In genomic region chr17:64742715-64743605, GRCm38 (mm10) we compare ENCODE assay signal across 20 mouse cellular contexts.
A peak's percentile ranks its signal among the peaks of the same experiment; 100 is the strongest.
DNase-seq lines count a peak whose midpoint lies in the region; ATAC-seq and TF ChIP-seq lines count a peak whose summit lies in the region.
"Had no signal": no experiment of that assay in that cellular context is flagged by ENCODE, and none has a peak within 500 bp of the region (broad histone marks: within the 10 kb centered on the region; RNA-seq: fewer than 3 reads in every experiment).

No protein-coding gene starts in this region.

- 68% methylated on average over 6 of the region's 6 CpGs for WGBS in limb, embryonic 11.5 days
- 72% methylated on average over 6 of the region's 6 CpGs for WGBS in limb, embryonic 10.5 days
- 51% methylated on average over 6 of the region's 6 CpGs for WGBS in intestine, postnatal 0 days
- 31% methylated on average over 6 of the region's 6 CpGs for WGBS in large intestine, adult 2 months
- 89% methylated on average over 6 of the region's 6 CpGs for WGBS in forebrain, embryonic 12.5 days
- 97% methylated on average over 6 of the region's 6 CpGs for WGBS in midbrain, postnatal 0 days

- H3K4me3 ChIP-seq in limb, embryonic 11.5 days (ENCODE audit: low read depth, low read length) = no peak overlapping the region
- no peak overlapping the region for H3K4me3 ChIP-seq in limb, embryonic 10.5 days
- no peak overlapping the region for H3K4me3 ChIP-seq in intestine, postnatal 0 days (ENCODE audit: low read depth, low read length)
- H3K4me3 ChIP-seq in forebrain, embryonic 12.5 days (replicated peaks) = no peak overlapping the region
- no peak overlapping the region for H3K4me3 ChIP-seq in midbrain, postnatal 0 days (ENCODE audit: low read depth, low read length)
- H3K4me3 ChIP-seq: liver, embryonic 13.5 days; midbrain, embryonic 13.5 days; myocyte; neural tube, embryonic 15.5 days had no signal

- H3K27ac ChIP-seq in limb, embryonic 11.5 days (replicated peaks; ENCODE audit: low read depth, low read length) = no peak overlapping the region
- H3K27ac ChIP-seq in limb, embryonic 10.5 days = no peak overlapping the region
- H3K27ac ChIP-seq in intestine, postnatal 0 days (ENCODE audit: low read depth, low read length) = no peak overlapping the region
- no peak overlapping the region for H3K27ac ChIP-seq in forebrain, embryonic 12.5 days
- H3K27ac ChIP-seq in midbrain, postnatal 0 days (ENCODE audit: low read depth, low read length) = no peak overlapping the region
- H3K27ac ChIP-seq: hindbrain, postnatal 0 days; liver, embryonic 13.5 days; midbrain, embryonic 13.5 days; neural tube, embryonic 15.5 days had no signal

- in situ Hi-C loops in Patski (cut with MboI; ENCODE audit: low pct_unique_long_range_greater_than_20kb) = no loop called here

- H3K4me1 ChIP-seq in limb, embryonic 11.5 days (ENCODE audit: control insufficient read depth, insufficient read depth, low read length) = no peaks in the 10 kb centered on the region
- H3K4me1 ChIP-seq in limb, embryonic 10.5 days = peaks cover 4% of the 10 kb centered on the region; the same call in 1 of the 2 replicates
- H3K4me1 ChIP-seq in intestine, postnatal 0 days (replicated peaks; ENCODE audit: control insufficient read depth, insufficient read depth, low read length) = no peaks in the 10 kb centered on the region
- H3K4me1 ChIP-seq in forebrain, embryonic 12.5 days = no peaks in the 10 kb centered on the region
- no peaks in the 10 kb centered on the region for H3K4me1 ChIP-seq in midbrain, postnatal 0 days (ENCODE audit: insufficient read depth, low read length)
- H3K4me1 ChIP-seq: midbrain, embryonic 13.5 days had no signal

- no peak overlapping the region for H3K9ac ChIP-seq in limb, embryonic 11.5 days (ENCODE audit: low read length)
- H3K9ac ChIP-seq in intestine, postnatal 0 days (ENCODE audit: low read depth, low read length) = no peak overlapping the region
- H3K9ac ChIP-seq in forebrain, embryonic 12.5 days = no peak overlapping the region
- H3K9ac ChIP-seq in midbrain, postnatal 0 days (replicated peaks; ENCODE audit: low read length, poor library complexity, severe bottlenecking) = no peak overlapping the region
- H3K9ac ChIP-seq: liver, embryonic 13.5 days; midbrain, embryonic 13.5 days; neural tube, embryonic 15.5 days had no signal

- no peak for TF ChIP-seq CTCF in Patski (IDR thresholded peaks at IDR 0.05)
- no peak for TF ChIP-seq CTCF in intestine, postnatal 0 days (IDR thresholded peaks at IDR 0.05; ENCODE audit: low read depth)
- no peak for TF ChIP-seq CTCF in midbrain, postnatal 0 days (IDR thresholded peaks at IDR 0.05)

- no peak overlapping the region for H3K4me2 ChIP-seq in limb, embryonic 11.5 days (ENCODE audit: low read depth, severe bottlenecking)
- H3K4me2 ChIP-seq in intestine, postnatal 0 days (replicated peaks; ENCODE audit: low read depth) = no peak overlapping the region
- H3K4me2 ChIP-seq in forebrain, embryonic 12.5 days = no peak overlapping the region
- no peak overlapping the region for H3K4me2 ChIP-seq in midbrain, postnatal 0 days (ENCODE audit: low read depth, low read length, poor library complexity, severe bottlenecking)
- H3K4me2 ChIP-seq: liver, embryonic 13.5 days; midbrain, embryonic 13.5 days; neural tube, embryonic 15.5 days had no signal

- H3K36me3 ChIP-seq in limb, embryonic 11.5 days (ENCODE audit: control insufficient read depth, insufficient read depth, low read length) = peaks cover 6% of the 10 kb centered on the region
- peaks cover 63% of the 10 kb centered on the region for H3K36me3 ChIP-seq in limb, embryonic 10.5 days
- H3K36me3 ChIP-seq in intestine, postnatal 0 days (ENCODE audit: control insufficient read depth, insufficient read depth) = peaks cover 31% of the 10 kb centered on the region
- peaks cover 12% of the 10 kb centered on the region for H3K36me3 ChIP-seq in forebrain, embryonic 12.5 days (replicated peaks)
- peaks cover 9% of the 10 kb centered on the region for H3K36me3 ChIP-seq in midbrain, postnatal 0 days (ENCODE audit: insufficient read depth, low read length)

- CTCF ChIA-PET in Patski (lab: Charles Lee) = interaction anchor here (1.0 kb wide), 1 partner anchor 22 kb away, joined by 5 read pairs; no protein-coding TSS in a partner anchor

- no peaks in the 10 kb centered on the region for H3K27me3 ChIP-seq in limb, embryonic 11.5 days (ENCODE audit: control insufficient read depth, insufficient read depth, low read length)
- no peaks in the 10 kb centered on the region for H3K27me3 ChIP-seq in limb, embryonic 10.5 days (ENCODE audit: low read depth, poor library complexity, severe bottlenecking)
- H3K27me3 ChIP-seq in Patski = no peaks in the 10 kb centered on the region
- no peaks in the 10 kb centered on the region for H3K27me3 ChIP-seq in intestine, postnatal 0 days (replicated peaks; ENCODE audit: control insufficient read depth, insufficient read depth, low read length)
- no peaks in the 10 kb centered on the region for H3K27me3 ChIP-seq in forebrain, embryonic 12.5 days
- no peaks in the 10 kb centered on the region for H3K27me3 ChIP-seq in midbrain, postnatal 0 days (ENCODE audit: insufficient read depth, low read length)
- H3K27me3 ChIP-seq: liver, embryonic 13.5 days; midbrain, embryonic 13.5 days; neural tube, embryonic 15.5 days had no signal

- no peak for ATAC-seq in limb, embryonic 11.5 days (ENCODE audit: insufficient number of reproducible peaks, low FRiP score, low TSS enrichment, low read depth)
- ATAC-seq in Patski = peak; percentile 86
- peak; percentile 79 for ATAC-seq in intestine, postnatal 0 days
- no peak for ATAC-seq in forebrain, embryonic 12.5 days (ENCODE audit: low FRiP score)
- ATAC-seq in midbrain, postnatal 0 days (ENCODE audit: low FRiP score) = no peak
- ATAC-seq: hindbrain, postnatal 0 days; midbrain, embryonic 13.5 days had no signal

- peak; percentile 14 for DNase-seq in limb, embryonic 11.5 days (ENCODE audit: low spot score)
- no peak for DNase-seq in limb, embryonic 10.5 days (ENCODE audit: low spot score)
- DNase-seq in Patski (ENCODE audit: low read depth, low spot score) = peak; percentile 19
- peak; percentile 84 for DNase-seq in large intestine, adult 2 months (ENCODE audit: low read depth, low spot score)
- no peak for DNase-seq in frontal cortex, postnatal 14 days (ENCODE audit: low spot score in 2 of 2)
- no peak for DNase-seq in midbrain, postnatal 0 days (ENCODE audit: low spot score)
- DNase-seq: B cell, adult 2 months; cerebellum, adult 11 months; heart, adult 18-20 months; heart, postnatal 36 days; liver, embryonic 13.5 days; right cerebral cortex, postnatal 14 days; thymus, adult 18-20 months; thymus, postnatal 4 days had no signal

- H3K9me3 ChIP-seq in limb, embryonic 11.5 days (ENCODE audit: control insufficient read depth, low read length) = no peaks in the 10 kb centered on the region
- H3K9me3 ChIP-seq in limb, embryonic 10.5 days (replicated peaks) = no peaks in the 10 kb centered on the region
- 0 out of 2 replicates have a peak, but pooled peaks cover 4% of the 10 kb centered on the region for H3K9me3 ChIP-seq in intestine, postnatal 0 days (ENCODE audit: control insufficient read depth)
- no peaks in the 10 kb centered on the region for H3K9me3 ChIP-seq in forebrain, embryonic 12.5 days
- H3K9me3 ChIP-seq in midbrain, postnatal 0 days (ENCODE audit: low read length) = 0 out of 2 replicates have a peak, but pooled peaks cover 3% of the 10 kb centered on the region
- H3K9me3 ChIP-seq: liver, embryonic 13.5 days; midbrain, embryonic 13.5 days; neural tube, embryonic 15.5 days had no signal

- POLR2A ChIA-PET in Patski (lab: Charles Lee) = no interaction called here

Comparison
In these comparisons a context has a peak if more than half of its experiments do, and no peak if none do; other contexts are left out.
1. DNase-seq: peak in limb, embryonic 11.5 days (single experiment), Patski (single experiment) and large intestine, adult 2 months (single experiment); none in limb, embryonic 10.5 days (single experiment), frontal cortex, postnatal 14 days (0 of 2) and midbrain, postnatal 0 days (single experiment).
2. ATAC-seq: peak in Patski (single experiment) and intestine, postnatal 0 days (single experiment); none in limb, embryonic 11.5 days (single experiment), forebrain, embryonic 12.5 days (single experiment) and midbrain, postnatal 0 days (single experiment).